Mouse (Mus musculus) brain, embryonic 14.5 days (tissue): ENCODE measurements at regions not wholly inside any gene's neighbourhood (a gene's known extent, or its start where the extent isn't known, plus 50 kb on each side); places are given as distances from the start of the nearest gene placed in this dataset.

Source experiments
- CTCF ChIP-seq: fragments of 200-500 bp; IDR thresholded peaks from 2 replicates; pipeline ENCODE4 v1.5.1; 2012; ENCODE audit warnings: inconsistent platforms, mild to moderate bottlenecking, moderate library complexity, borderline replicate concordance; ENCODE audit not compliant: insufficient read depth, insufficient read length; ENCODE audit errors: extremely low read depth
- POLR2A ChIP-seq: fragments of 200-500 bp; IDR thresholded peaks from 2 replicates; pipeline ENCODE4 v1.6.1; 2012; ENCODE audit warnings: mild to moderate bottlenecking, inconsistent platforms, borderline replicate concordance; ENCODE audit not compliant: poor library complexity, insufficient read depth, insufficient read length, severe bottlenecking; ENCODE audit errors: extremely low read depth

GRCm38 (mm10) chr16:50783240-50783639 lies 192.3 kb upstream of the Ccdc54 start:
- TF ChIP-seq POLR2A (no peak), CTCF (no peak)
